Mouse (Mus musculus) stomach, embryonic 16.5 days (tissue): ENCODE data around the gene BC051142. TPM values are rescaled to one million over a fixed set of nuclear protein-coding genes. Genes with fewer than 3 reads are reported as not detected.

Experiments used
- polyA plus RNA-seq: library from polyadenylated mRNA; unstranded; fragments of >200 nt; fragmentation: Nextera tagmentation; extraction: Ambion mirVana; gene quantifications from 2 replicates; pipeline ENCODE4 v1.2.1, GENCODE M21; 2015

BC051142 gene
- polyA plus RNA-seq, 1 experiment from 2014 or later: 1.8 TPM

Other genes starting within 250 kb of the BC051142 start
- 2.0 and 2.9 TPM in 2 replicates for gene H2-DMb1, start 245.7 kb upstream of the BC051142 start, polyA plus RNA-seq
- gene Tap1, start 211.3 kb upstream of the BC051142 start, polyA plus RNA-seq: 8.7 and 9.1 TPM in 2 replicates
- 7.3 and 7.7 TPM in 2 replicates for gene Psmb9, start 211.1 kb upstream of the BC051142 start, polyA plus RNA-seq
- gene Psmb8, start 201.1 kb upstream of the BC051142 start, polyA plus RNA-seq: 14.7 and 15.4 TPM in 2 replicates
- gene Tap2, start 195.3 kb upstream of the BC051142 start, polyA plus RNA-seq: 7.1 and 8.4 TPM in 2 replicates
- 0.37 and 0.39 TPM in 2 replicates for gene H2-Ob, start 159.9 kb upstream of the BC051142 start, polyA plus RNA-seq
- 18.1 and 19.5 TPM in 2 replicates for gene H2-Ab1, start 141.1 kb upstream of the BC051142 start, polyA plus RNA-seq
- gene H2-Aa, start 111.0 kb upstream of the BC051142 start, polyA plus RNA-seq: 5.7 and 7.9 TPM in 2 replicates
- 4.0 and 5.9 TPM in 2 replicates for gene H2-Eb1, start 93.0 kb upstream of the BC051142 start, polyA plus RNA-seq
- not detected in 2 replicates for gene H2-Eb2, start 73.2 kb upstream of the BC051142 start, polyA plus RNA-seq
- gene Btnl2, start 44.0 kb upstream of the BC051142 start, polyA plus RNA-seq: 1.3 and 1.4 TPM in 2 replicates
- gene Btnl1, start 21.7 kb upstream of the BC051142 start, polyA plus RNA-seq: 3.5 TPM in 2 replicates
- gene Btnl4, start 78.5 kb downstream of the BC051142 start, polyA plus RNA-seq: 3.8 and 3.9 TPM in 2 replicates
- gene Btnl6, start 118.5 kb downstream of the BC051142 start, polyA plus RNA-seq: 2.6 and 3.6 TPM in 2 replicates
- gene Notch4, start 165.4 kb downstream of the BC051142 start, polyA plus RNA-seq: 4.7 and 4.9 TPM in 2 replicates
- 9.3 and 10.4 TPM in 2 replicates for gene Gpsm3, start 191.0 kb downstream of the BC051142 start, polyA plus RNA-seq
- gene Pbx2, start 192.4 kb downstream of the BC051142 start, polyA plus RNA-seq: 6.8 and 8.4 TPM in 2 replicates
- gene Ager, start 199.0 kb downstream of the BC051142 start, polyA plus RNA-seq: 2.7 and 3.0 TPM in 2 replicates
- 129 and 141 TPM in 2 replicates for gene Rnf5, start 204.9 kb downstream of the BC051142 start, polyA plus RNA-seq
- gene Agpat1, start 205.4 kb downstream of the BC051142 start, polyA plus RNA-seq: 42.6 TPM in 2 replicates
- 3.5 and 4.8 TPM in 2 replicates for gene Egfl8, start 217.2 kb downstream of the BC051142 start, polyA plus RNA-seq
- 25.2 and 25.7 TPM in 2 replicates for gene Ppt2, start 229.7 kb downstream of the BC051142 start, polyA plus RNA-seq
- 0.31 and 0.45 TPM in 2 replicates for gene Prrt1, start 230.7 kb downstream of the BC051142 start, polyA plus RNA-seq
- gene Fkbpl, start 245.9 kb downstream of the BC051142 start, polyA plus RNA-seq: 13.1 and 14.4 TPM in 2 replicates
- gene Atf6b, start 248.3 kb downstream of the BC051142 start, polyA plus RNA-seq: 73.5 and 78.0 TPM in 2 replicates